Mouse (Mus musculus) spleen, postnatal 36 days (tissue): ENCODE measurements around the gene Tmem207.

Source experiments
- DNase-seq, 2 experiments: peaks; one replicate each; pipeline ENCODE4 v3.0.0; 2022; ENCODE audit warnings: low spot score in 2 of 2, mixed read lengths in 1 of 2

The Tmem207 gene

GRCm38 (mm10) chr16:26456182-26456581, 70.4 kb downstream of the Tmem207 start:
- no peak for DNase-seq

DNA sequence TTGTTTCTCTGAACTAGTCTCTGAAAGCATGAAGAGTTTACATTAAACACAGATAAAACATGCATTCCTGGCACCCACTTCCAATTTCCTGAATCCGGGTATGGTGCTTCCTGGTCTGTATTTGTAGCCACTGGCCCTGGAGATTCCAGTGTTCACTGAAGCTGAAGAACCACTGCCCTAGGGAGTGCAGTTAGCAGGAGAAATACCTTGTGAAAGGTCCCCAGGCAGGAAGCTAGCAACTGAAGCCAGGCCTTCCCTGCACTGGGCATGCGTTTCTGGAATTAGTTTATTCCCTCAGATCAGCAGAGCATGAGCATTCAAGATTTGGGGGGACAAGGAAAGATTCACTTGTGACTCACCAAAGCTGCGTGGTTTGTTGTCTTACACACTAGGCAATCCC, 72.4 kb downstream of the Tmem207 start:
- no peak for DNase-seq
